Mouse (Mus musculus) limb, embryonic 11.5 days (tissue): ENCODE data around the gene Spata5. TPM values are rescaled to one million over a fixed set of nuclear protein-coding genes. Genes with fewer than 3 reads are reported as not detected.

ENCODE experiments used
- ATAC-seq: fragments of 200-750 bp; cut with Nextera tagmentation; 2 replicates; pipeline ENCODE4 v1.8.0; 2017; ENCODE audit warnings: low read depth; ENCODE audit not compliant: insufficient number of reproducible peaks, low FRiP score, low TSS enrichment
- DNase-seq: peaks from one replicate; pipeline ENCODE4 v3.0.0-alpha.2; 2015; ENCODE audit warnings: low spot score
- H3K27ac ChIP-seq: fragments of 300-500 bp; sonication (generic); replicated peaks from 2 replicates; pipeline ENCODE4 v1.5.1; 2014; ENCODE audit warnings: low read depth, mild to moderate bottlenecking, low read length
- H3K27me3 ChIP-seq: fragments of 300-500 bp; sonication (generic); 2 replicates; pipeline ENCODE4 v1.6.1; 2014; ENCODE audit warnings: mild to moderate bottlenecking, low read length, mixed read lengths; ENCODE audit not compliant: control insufficient read depth, insufficient read depth
- H3K36me3 ChIP-seq: fragments of 300-500 bp; sonication (generic); 2 replicates; pipeline ENCODE4 v1.6.1; 2014; ENCODE audit warnings: mild to moderate bottlenecking, low read length, moderate library complexity, mixed read lengths; ENCODE audit not compliant: control insufficient read depth, insufficient read depth
- H3K4me1 ChIP-seq: fragments of 300-500 bp; sonication (generic); 2 replicates; pipeline ENCODE4 v1.6.1; 2014; ENCODE audit warnings: low read length, mixed read lengths; ENCODE audit not compliant: control insufficient read depth, insufficient read depth
- H3K4me2 ChIP-seq: fragments of 300-500 bp; sonication (generic); 2 replicates; pipeline ENCODE4 v1.6.1; 2014; ENCODE audit warnings: low read depth, mild to moderate bottlenecking, moderate library complexity; ENCODE audit not compliant: severe bottlenecking
- H3K4me3 ChIP-seq: fragments of 300-500 bp; sonication (generic); 2 replicates; pipeline ENCODE4 v1.5.1; 2014; ENCODE audit warnings: low read depth, low read length
- H3K9ac ChIP-seq: fragments of 300-500 bp; sonication (generic); 2 replicates; pipeline ENCODE4 v1.6.1; 2014; ENCODE audit warnings: mild to moderate bottlenecking, low read length
- H3K9me3 ChIP-seq: fragments of 300-500 bp; sonication (generic); 2 replicates; pipeline ENCODE4 v1.6.1; 2016; ENCODE audit warnings: low read length; ENCODE audit not compliant: control insufficient read depth
- WGBS: fragments of 180-500 bp; shearing (Covaris S2); extraction: QIAGEN DNeasy Blood & Tissue Kit; methylation state at CpG from one replicate; pipeline ENCODE4 v1.1.7; 2014; 5-methylcytosine and 5-hydroxymethylcytosine counted together
- polyA plus RNA-seq: library from polyadenylated mRNA; unstranded; fragments of >200 nt; fragmentation: Nextera tagmentation; extraction: Ambion mirVana; gene quantifications from 2 replicates; pipeline ENCODE4 v1.2.1, GENCODE M21; 2014

The Spata5 gene
- polyA plus RNA-seq, 1 experiment from 2014 or later = 51.4 TPM

- WGBS = 20% methylated on average over 6 of the region's 6 CpGs
- Histone ChIP-seq H3K9ac (no peak overlapping the region), H3K9me3 (no peaks in the 10 kb centered on the region), H3K27me3 (no peaks in the 10 kb centered on the region), H3K36me3 (no peaks in the 10 kb centered on the region), H3K4me2 (no peak overlapping the region), H3K27ac (peak overlapping the region; percentile 69), H3K4me3 (no peak overlapping the region), H3K4me1 (peaks cover 6% of the 10 kb centered on the region)
- ATAC-seq = peak; percentile 74
- peak; percentile 66 for DNase-seq
Observed at GRCm38 (mm10) chr3:37383096-37383765, 36.5 kb upstream of the Spata5 start.

- no peak overlapping the region for H3K4me3 ChIP-seq
- no peaks in the 10 kb centered on the region for H3K36me3 ChIP-seq
- WGBS = 86% methylated on average over 6 of the region's 6 CpGs
- DNase-seq (no peak), ATAC-seq (no peak)
- H3K9me3 ChIP-seq = no peaks in the 10 kb centered on the region
- no peak overlapping the region for H3K27ac ChIP-seq
- peaks cover 3% of the 10 kb centered on the region; the same call in 1 of the 2 replicates for H3K4me1 ChIP-seq
- H3K4me2 ChIP-seq = no peak overlapping the region
- no peak overlapping the region for H3K9ac ChIP-seq
- no peaks in the 10 kb centered on the region for H3K27me3 ChIP-seq
Observed at GRCm38 (mm10) chr3:37387310-37387709, 32.4 kb upstream of the Spata5 start.

DNA sequence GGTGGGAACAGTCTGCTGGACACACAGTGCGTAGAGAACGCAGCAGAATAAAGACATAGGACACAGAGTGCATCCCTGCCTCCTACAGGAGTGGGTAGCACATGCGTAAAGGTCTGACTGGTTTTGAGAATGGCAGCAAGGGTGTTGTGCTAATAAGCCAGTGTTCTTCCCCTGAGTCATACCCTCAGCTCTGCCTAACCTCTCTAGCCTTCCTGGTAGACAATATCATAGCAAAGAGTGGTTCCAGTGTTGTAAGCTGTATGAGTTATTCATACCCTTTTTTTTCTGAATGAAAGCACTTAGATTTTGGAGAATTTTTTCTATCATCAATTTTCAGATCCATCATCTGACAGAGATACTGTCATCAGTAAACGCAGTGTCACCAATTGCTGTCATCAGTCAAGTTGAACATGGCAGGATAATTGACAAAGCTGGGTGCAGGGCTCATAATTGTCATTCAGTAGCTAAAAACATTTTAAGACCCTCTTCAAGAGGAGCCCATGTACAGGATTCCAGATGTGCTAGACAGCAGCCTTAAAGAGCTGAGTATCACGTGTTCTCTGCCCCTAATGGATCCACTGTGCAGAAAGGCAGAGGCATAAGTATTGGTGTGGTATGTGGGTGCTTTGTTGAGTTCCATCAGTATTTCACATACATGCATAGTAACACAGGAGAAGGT lies 22.6 kb upstream of the Spata5 start:
- Histone ChIP-seq H3K4me3 (no peak overlapping the region), H3K36me3 (no peaks in the 10 kb centered on the region), H3K4me1 (no peaks in the 10 kb centered on the region), H3K9ac (no peak overlapping the region), H3K27ac (no peak overlapping the region), H3K9me3 (no peaks in the 10 kb centered on the region), H3K27me3 (no peaks in the 10 kb centered on the region), H3K4me2 (no peak overlapping the region)
- ATAC-seq = no peak
- 93% methylated on average over 5 of the region's 5 CpGs for WGBS
- no peak for DNase-seq

GRCm38 (mm10) chr3:37397646-37398045 lies 22.1 kb upstream of the Spata5 start:
- H3K9ac ChIP-seq = no peak overlapping the region
- WGBS = 81% methylated on average over 3 of the region's 3 CpGs
- H3K4me1 ChIP-seq = no peaks in the 10 kb centered on the region
- H3K9me3 ChIP-seq = no peaks in the 10 kb centered on the region
- DNase-seq (no peak), ATAC-seq (no peak)
- H3K4me2 ChIP-seq = no peak overlapping the region
- H3K4me3 ChIP-seq = no peak overlapping the region
- no peaks in the 10 kb centered on the region for H3K27me3 ChIP-seq
- H3K36me3 ChIP-seq = no peaks in the 10 kb centered on the region
- no peak overlapping the region for H3K27ac ChIP-seq

GRCm38 (mm10) chr3:37398661-37399395 lies 20.9 kb upstream of the Spata5 start:
- H3K36me3 ChIP-seq = no peaks in the 10 kb centered on the region
- WGBS = 88% methylated on average over 7 of the region's 7 CpGs

DNA sequence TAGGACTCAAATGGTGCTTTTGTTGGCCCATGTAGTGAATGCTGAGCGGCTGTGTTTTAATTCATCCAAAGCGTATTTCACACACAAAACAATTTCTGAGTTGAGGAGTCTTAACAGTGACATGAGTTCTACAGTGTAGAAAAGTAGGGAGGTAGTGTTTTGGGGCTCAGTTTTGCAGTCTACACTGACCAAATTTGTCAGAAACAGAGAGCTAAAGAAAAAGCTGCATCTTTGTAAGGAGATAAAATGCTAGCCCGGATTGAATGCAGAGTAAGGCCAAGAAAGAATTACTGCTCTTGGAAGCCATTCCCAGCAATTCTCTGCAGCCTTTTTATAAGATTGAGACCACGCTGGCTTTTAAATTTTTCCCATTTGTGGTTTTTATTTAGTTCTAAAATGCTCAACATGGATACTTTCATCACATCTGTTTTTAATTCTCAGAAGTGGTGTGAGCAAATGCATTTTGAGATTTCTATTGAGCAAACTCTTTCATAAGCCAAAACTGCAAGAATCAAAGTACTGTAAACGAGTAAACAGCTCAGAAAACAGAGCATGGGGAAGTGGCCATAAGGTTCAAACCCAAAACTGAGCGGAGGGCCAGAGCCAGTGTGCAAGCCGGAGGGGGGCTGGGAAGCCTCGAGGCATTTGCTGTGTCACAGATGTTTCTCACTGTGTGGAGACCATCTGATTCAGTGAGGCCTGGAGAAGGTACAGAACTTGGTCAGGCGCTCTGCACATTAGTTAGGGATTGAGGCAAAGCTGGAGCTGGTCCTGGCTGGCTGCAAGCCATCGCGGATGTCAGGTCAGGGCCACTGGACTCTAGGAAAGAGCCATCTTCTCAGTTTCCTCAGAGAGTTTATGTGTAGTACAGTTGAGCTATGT lies 17.7 kb upstream of the Spata5 start:
- Histone ChIP-seq H3K9ac (no peak overlapping the region), H3K27me3 (no peaks in the 10 kb centered on the region), H3K4me3 (no peak overlapping the region), H3K4me1 (no peaks in the 10 kb centered on the region), H3K9me3 (no peaks in the 10 kb centered on the region), H3K27ac (peak overlapping the region; percentile 3), H3K36me3 (no peaks in the 10 kb centered on the region), H3K4me2 (no peak overlapping the region)
- ATAC-seq = 0 out of 2 replicates have a peak, but pooled peaks have one; percentile 39
- peak; percentile 71 for DNase-seq
- 45% methylated on average over 11 of the region's 11 CpGs for WGBS

More at GRCm38 (mm10) chr3:37398661-37399395, 20.9 kb upstream of the Spata5 start:
- DNase-seq (no peak), ATAC-seq (no peak)
- Histone ChIP-seq H3K4me2 (no peak overlapping the region), H3K4me1 (no peaks in the 10 kb centered on the region), H3K27me3 (no peaks in the 10 kb centered on the region), H3K4me3 (no peak overlapping the region), H3K9ac (no peak overlapping the region), H3K9me3 (no peaks in the 10 kb centered on the region), H3K27ac (no peak overlapping the region)

DNA sequence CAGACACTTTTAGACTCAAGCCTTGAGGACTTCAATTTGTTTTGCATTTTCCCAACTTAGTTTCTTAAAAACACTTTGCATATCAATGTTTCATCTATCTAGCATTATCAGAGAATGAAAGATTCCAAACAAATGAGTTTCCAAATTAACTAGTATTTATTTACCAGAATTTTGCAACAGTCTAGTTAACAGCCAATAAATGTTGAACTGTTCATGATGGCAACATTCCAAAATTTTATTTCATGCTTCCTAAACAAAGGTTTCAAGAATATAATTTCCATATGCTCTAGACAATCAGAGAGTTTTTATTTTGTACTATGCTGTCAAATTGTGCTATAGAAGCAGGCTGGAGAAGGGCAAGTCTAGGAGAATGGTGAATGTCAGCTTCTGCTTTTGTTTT lies 12.1 kb upstream of the Spata5 start:
- Histone ChIP-seq H3K4me3 (no peak overlapping the region), H3K4me1 (no peaks in the 10 kb centered on the region), H3K4me2 (no peak overlapping the region), H3K27me3 (no peaks in the 10 kb centered on the region), H3K9ac (no peak overlapping the region), H3K27ac (no peak overlapping the region), H3K9me3 (no peaks in the 10 kb centered on the region), H3K36me3 (no peaks in the 10 kb centered on the region)
- no peak for DNase-seq
- no peak for ATAC-seq

- H3K27me3 ChIP-seq = no peaks in the 10 kb centered on the region
- H3K9me3 ChIP-seq = no peaks in the 10 kb centered on the region
- H3K4me3 ChIP-seq = no peak overlapping the region
- H3K27ac ChIP-seq = no peak overlapping the region
- no peaks in the 10 kb centered on the region for H3K4me1 ChIP-seq
- no peak for ATAC-seq
- WGBS = 90% methylated on average over 3 of the region's 3 CpGs
- H3K36me3 ChIP-seq = no peaks in the 10 kb centered on the region
- H3K9ac ChIP-seq = no peak overlapping the region
- no peak for DNase-seq
- no peak overlapping the region for H3K4me2 ChIP-seq
Observed at GRCm38 (mm10) chr3:37413446-37413845, 6.2 kb upstream of the Spata5 start.
